In genomic region chr4:133552029-133552428, GRCm38 (mm10) we compare ENCODE assay signal across 22 mouse cellular contexts. TPM values are rescaled to one million over a fixed set of nuclear protein-coding genes. Genes with fewer than 3 reads are reported as not detected.
DNase-seq lines count a peak whose midpoint lies in the region; ATAC-seq and TF ChIP-seq lines count a peak whose summit lies in the region.
"Had no signal": no experiment of that assay in that cellular context is flagged by ENCODE, and none has a peak within 500 bp of the region (broad histone marks: within the 10 kb centered on the region; RNA-seq: fewer than 3 reads in every experiment).

No protein-coding gene starts in this region.

- no peaks in the 10 kb centered on the region for H3K9me3 ChIP-seq in liver, embryonic 12.5 days (replicated peaks)
- no peaks in the 10 kb centered on the region for H3K9me3 ChIP-seq in liver, postnatal 0 days (ENCODE audit: low read length)
- H3K9me3 ChIP-seq in liver, embryonic 11.5 days (ENCODE audit: control insufficient read depth, low read length), result no peaks in the 10 kb centered on the region
- no peaks in the 10 kb centered on the region for H3K9me3 ChIP-seq in intestine, embryonic 15.5 days
- 0 out of 2 replicates have a peak, but pooled peaks cover 2% of the 10 kb centered on the region for H3K9me3 ChIP-seq in intestine, embryonic 16.5 days (ENCODE audit: control insufficient read depth, low read length)
- no peaks in the 10 kb centered on the region for H3K9me3 ChIP-seq in lung, postnatal 0 days (ENCODE audit: low read length)
- no peaks in the 10 kb centered on the region for H3K9me3 ChIP-seq in midbrain, embryonic 11.5 days (ENCODE audit: control insufficient read depth, low read length)
- H3K9me3 ChIP-seq: embryonic facial prominence, embryonic 10.5 days; embryonic facial prominence, embryonic 12.5 days; forebrain, embryonic 13.5 days; forebrain, embryonic 15.5 days had no signal

- H3K4me3 ChIP-seq in liver, adult 2 months (ENCODE audit: insufficient read depth, low read depth, low read length), result no peak overlapping the region
- no peak overlapping the region for H3K4me3 ChIP-seq in liver, embryonic 12.5 days
- no peak overlapping the region for H3K4me3 ChIP-seq in liver, postnatal 0 days (ENCODE audit: low read depth, low read length)
- H3K4me3 ChIP-seq in liver, embryonic 11.5 days (ENCODE audit: low read depth, low read length), result no peak overlapping the region
- no peak overlapping the region for H3K4me3 ChIP-seq in intestine, embryonic 15.5 days (replicated peaks)
- no peak overlapping the region for H3K4me3 ChIP-seq in intestine, embryonic 16.5 days (ENCODE audit: low read length)
- no peak overlapping the region for H3K4me3 ChIP-seq in lung, postnatal 0 days (ENCODE audit: low read depth, low read length)
- no peak overlapping the region for H3K4me3 ChIP-seq in midbrain, embryonic 11.5 days (ENCODE audit: low read depth, low read length)
- H3K4me3 ChIP-seq: embryonic facial prominence, embryonic 10.5 days; embryonic facial prominence, embryonic 12.5 days; forebrain, embryonic 13.5 days; forebrain, embryonic 15.5 days had no signal

- no peaks in the 10 kb centered on the region for H3K27me3 ChIP-seq in liver, adult 2 months (ENCODE audit: control insufficient read depth, insufficient read depth, low read length)
- H3K27me3 ChIP-seq in liver, embryonic 12.5 days (replicated peaks), result 0 out of 2 replicates have a peak, but pooled peaks cover 13% of the 10 kb centered on the region
- H3K27me3 ChIP-seq in liver, postnatal 0 days (ENCODE audit: insufficient read depth, low read length), result no peaks in the 10 kb centered on the region
- H3K27me3 ChIP-seq in liver, embryonic 11.5 days (replicated peaks; ENCODE audit: control insufficient read depth, insufficient read depth, low read length), result peaks cover 4% of the 10 kb centered on the region; the same call in 1 of the 2 replicates
- no peaks in the 10 kb centered on the region for H3K27me3 ChIP-seq in intestine, embryonic 15.5 days (replicated peaks)
- H3K27me3 ChIP-seq in intestine, embryonic 16.5 days (replicated peaks; ENCODE audit: control insufficient read depth, insufficient read depth, low read length), result no peaks in the 10 kb centered on the region
- H3K27me3 ChIP-seq in lung, postnatal 0 days (replicated peaks; ENCODE audit: insufficient read depth, low read length), result no peaks in the 10 kb centered on the region
- H3K27me3 ChIP-seq in midbrain, embryonic 11.5 days (ENCODE audit: control insufficient read depth, insufficient read depth, low read length), result no peaks in the 10 kb centered on the region

- TF ChIP-seq POLR2A in liver, adult 2 months (IDR thresholded peaks at IDR 0.05; ENCODE audit: extremely low read depth, insufficient read depth, low read length), result no peak

- peaks cover 9% of the 10 kb centered on the region; the same call in 1 of the 2 replicates for H3K79me2 ChIP-seq in liver, adult 2 months (ENCODE audit: control insufficient read depth, insufficient read depth, low read length)

- no peak for ATAC-seq in liver, embryonic 12.5 days
- no peak for ATAC-seq in liver, postnatal 0 days
- no peak for ATAC-seq in liver, embryonic 11.5 days (replicated peaks; ENCODE audit: low FRiP score)
- ATAC-seq in intestine, embryonic 15.5 days, result peak; percentile 5; the same call in 1 of the 2 replicates
- no peak for ATAC-seq in intestine, embryonic 16.5 days
- no peak for ATAC-seq in lung, postnatal 0 days
- no peak for ATAC-seq in midbrain, embryonic 11.5 days (ENCODE audit: low FRiP score)
- ATAC-seq: forebrain, embryonic 13.5 days; forebrain, embryonic 15.5 days; forebrain, postnatal 0 days had no signal

- WGBS in liver, adult 2 months, result 82% methylated on average over 1 of the region's 1 CpGs
- 79% methylated on average over 1 of the region's 1 CpGs for WGBS in liver, embryonic 12.5 days (ENCODE audit: insufficient replicate concordance)
- 73% methylated on average over 1 of the region's 1 CpGs for WGBS in liver, postnatal 0 days (ENCODE audit: insufficient replicate concordance)
- 73% methylated on average over 1 of the region's 1 CpGs for WGBS in liver, embryonic 11.5 days
- WGBS in intestine, embryonic 15.5 days, result 85% methylated on average over 1 of the region's 1 CpGs
- WGBS in intestine, embryonic 16.5 days, result 75% methylated on average over 1 of the region's 1 CpGs
- 68% methylated on average over 1 of the region's 1 CpGs for WGBS in lung, postnatal 0 days
- 79% methylated on average over 1 of the region's 1 CpGs for WGBS in midbrain, embryonic 11.5 days

- no peaks in the 10 kb centered on the region for H3K36me3 ChIP-seq in liver, adult 2 months (ENCODE audit: control insufficient read depth, insufficient read depth, low read length)
- H3K36me3 ChIP-seq in liver, embryonic 12.5 days, result no peaks in the 10 kb centered on the region
- no peaks in the 10 kb centered on the region for H3K36me3 ChIP-seq in liver, postnatal 0 days (replicated peaks; ENCODE audit: insufficient read depth, low read length)
- no peaks in the 10 kb centered on the region for H3K36me3 ChIP-seq in liver, embryonic 11.5 days (ENCODE audit: control insufficient read depth, insufficient read depth, low read length)
- no peaks in the 10 kb centered on the region for H3K36me3 ChIP-seq in intestine, embryonic 15.5 days
- no peaks in the 10 kb centered on the region for H3K36me3 ChIP-seq in intestine, embryonic 16.5 days (ENCODE audit: control insufficient read depth, insufficient read depth, low read length)
- H3K36me3 ChIP-seq in lung, postnatal 0 days (ENCODE audit: insufficient read depth, low read length), result no peaks in the 10 kb centered on the region
- H3K36me3 ChIP-seq in midbrain, embryonic 11.5 days (ENCODE audit: control insufficient read depth, insufficient read depth, low read length), result no peaks in the 10 kb centered on the region
- H3K36me3 ChIP-seq: embryonic facial prominence, embryonic 10.5 days; embryonic facial prominence, embryonic 12.5 days; forebrain, embryonic 15.5 days had no signal

- no peak overlapping the region for H3K9ac ChIP-seq in liver, adult 2 months (ENCODE audit: low read depth, low read length)
- no peak overlapping the region for H3K9ac ChIP-seq in liver, embryonic 12.5 days
- no peak overlapping the region for H3K9ac ChIP-seq in liver, postnatal 0 days (replicated peaks)
- H3K9ac ChIP-seq in liver, embryonic 11.5 days (ENCODE audit: low read depth, low read length), result no peak overlapping the region
- no peak overlapping the region for H3K9ac ChIP-seq in intestine, embryonic 15.5 days
- H3K9ac ChIP-seq in intestine, embryonic 16.5 days (ENCODE audit: low read depth, low read length), result no peak overlapping the region; the same call in 1 of the 2 replicates
- no peak overlapping the region for H3K9ac ChIP-seq in lung, postnatal 0 days (replicated peaks; ENCODE audit: low read depth)
- H3K9ac ChIP-seq in midbrain, embryonic 11.5 days (ENCODE audit: low read length), result no peak overlapping the region
- H3K9ac ChIP-seq: embryonic facial prominence, embryonic 12.5 days; forebrain, embryonic 13.5 days; forebrain, embryonic 15.5 days; forebrain, postnatal 0 days had no signal

- TF ChIP-seq EP300 in liver, postnatal 0 days (IDR thresholded peaks at IDR 0.05; ENCODE audit: low read depth), result no peak
- TF ChIP-seq EP300 in lung, postnatal 0 days (IDR thresholded peaks at IDR 0.05), result no peak

- peak; percentile 97 for DNase-seq in liver, adult 2 months (ENCODE audit: extremely low read depth, low read depth, low spot score)
- DNase-seq in liver, postnatal 0 days, result no peak
- DNase-seq in liver, embryonic 11.5 days (ENCODE audit: low spot score), result no peak
- no peak for DNase-seq in lung, postnatal 0 days (ENCODE audit: low spot score)
- DNase-seq in midbrain, embryonic 11.5 days (ENCODE audit: low spot score, missing footprints), result no peak
- DNase-seq: cerebellum, adult 11-12 months; cerebellum, adult 2 months; cerebellum, adult 9-10 months; cerebellum, postnatal 10 days; cerebellum, postnatal 25 days; forebrain, postnatal 0 days had no signal

- no peak for TF ChIP-seq CTCF in liver, adult 2 months (IDR thresholded peaks at IDR 0.05; ENCODE audit: low read depth, low read length)
- TF ChIP-seq CTCF in liver, postnatal 0 days (IDR thresholded peaks at IDR 0.05; ENCODE audit: low read depth), result no peak
- no peak for TF ChIP-seq CTCF in lung, postnatal 0 days (IDR thresholded peaks at IDR 0.05)

- no peak overlapping the region for H3K4me2 ChIP-seq in liver, embryonic 12.5 days
- H3K4me2 ChIP-seq in liver, postnatal 0 days (ENCODE audit: low read depth, low read length), result no peak overlapping the region
- no peak overlapping the region for H3K4me2 ChIP-seq in liver, embryonic 11.5 days
- H3K4me2 ChIP-seq in intestine, embryonic 15.5 days (replicated peaks), result no peak overlapping the region
- no peak overlapping the region for H3K4me2 ChIP-seq in intestine, embryonic 16.5 days (ENCODE audit: low read depth, low read length)
- H3K4me2 ChIP-seq in lung, postnatal 0 days (replicated peaks; ENCODE audit: low read depth, low read length), result no peak overlapping the region
- H3K4me2 ChIP-seq in midbrain, embryonic 11.5 days, result no peak overlapping the region
- H3K4me2 ChIP-seq: embryonic facial prominence, embryonic 12.5 days; forebrain, embryonic 13.5 days; forebrain, embryonic 15.5 days had no signal

- peak overlapping the region; percentile 82 for H3K27ac ChIP-seq in liver, adult 2 months (replicated peaks; ENCODE audit: insufficient read depth, low read depth, low read length)
- H3K27ac ChIP-seq in liver, embryonic 12.5 days, result no peak overlapping the region
- peak overlapping the region; percentile 62; the same call in 1 of the 2 replicates for H3K27ac ChIP-seq in liver, postnatal 0 days (ENCODE audit: low read depth)
- H3K27ac ChIP-seq in liver, embryonic 11.5 days (ENCODE audit: low read depth, low read length), result no peak overlapping the region
- 0 out of 2 replicates have a peak overlapping the region, but pooled peaks have one; percentile 73 for H3K27ac ChIP-seq in intestine, embryonic 15.5 days
- peak overlapping the region; percentile 83; the same call in 1 of the 2 replicates for H3K27ac ChIP-seq in intestine, embryonic 16.5 days (ENCODE audit: low read length)
- H3K27ac ChIP-seq in lung, postnatal 0 days (ENCODE audit: low read length), result no peak overlapping the region
- H3K27ac ChIP-seq in midbrain, embryonic 11.5 days (ENCODE audit: low read depth, low read length), result no peak overlapping the region
- H3K27ac ChIP-seq: embryonic facial prominence, embryonic 10.5 days; embryonic facial prominence, embryonic 12.5 days; forebrain, embryonic 13.5 days; forebrain, embryonic 15.5 days had no signal

- H3K4me1 ChIP-seq in liver, adult 2 months (ENCODE audit: control insufficient read depth, insufficient read depth, low read length), result peaks cover 11% of the 10 kb centered on the region
- peaks cover 25% of the 10 kb centered on the region for H3K4me1 ChIP-seq in liver, embryonic 12.5 days
- H3K4me1 ChIP-seq in liver, postnatal 0 days (ENCODE audit: insufficient read depth), result peaks cover 25% of the 10 kb centered on the region
- H3K4me1 ChIP-seq in liver, embryonic 11.5 days (replicated peaks; ENCODE audit: control insufficient read depth, insufficient read depth, low read length), result peaks cover 13% of the 10 kb centered on the region
- no peaks in the 10 kb centered on the region; the same call in 1 of the 2 replicates for H3K4me1 ChIP-seq in intestine, embryonic 15.5 days (replicated peaks)
- H3K4me1 ChIP-seq in intestine, embryonic 16.5 days (ENCODE audit: control insufficient read depth, insufficient read depth, low read length), result peaks cover 9% of the 10 kb centered on the region
- no peaks in the 10 kb centered on the region for H3K4me1 ChIP-seq in lung, postnatal 0 days (ENCODE audit: insufficient read depth, low read depth, low read length)
- no peaks in the 10 kb centered on the region for H3K4me1 ChIP-seq in midbrain, embryonic 11.5 days (ENCODE audit: control insufficient read depth, insufficient read depth, low read length)
- H3K4me1 ChIP-seq: embryonic facial prominence, embryonic 12.5 days; forebrain, embryonic 13.5 days; forebrain, embryonic 15.5 days had no signal

RNA-seq across cellular contexts. Expression of gene Nr0b2, which starts 1.1 kb away (rescaled TPM):
- total RNA-seq in liver, adult 2 months (2014; rRNA removed), result 25.7 and 52.4 TPM in 2 replicates
- polyA plus RNA-seq in liver, adult 2 months (2012; rRNA removed), result 164 and 300 TPM in 2 replicates
- polyA plus RNA-seq in liver, embryonic 12.5 days (2016; fragmentation: Nextera tagmentation; extraction: Ambion mirVana), result 0.56 and 0.77 TPM in 2 replicates
- polyA plus RNA-seq in liver, postnatal 0 days (2015; fragmentation: Nextera tagmentation; extraction: Ambion mirVana), result 32.7 and 44.1 TPM in 2 replicates
- 0.89 and 1.1 TPM in 2 replicates for polyA plus RNA-seq in liver, embryonic 11.5 days (2014; fragmentation: Nextera tagmentation; extraction: Ambion mirVana)
- polyA plus RNA-seq in intestine, embryonic 15.5 days (2015; fragmentation: Nextera tagmentation; extraction: Ambion mirVana), result 7.5 and 8.1 TPM in 2 replicates
- polyA plus RNA-seq in intestine, embryonic 16.5 days (2015; fragmentation: Nextera tagmentation; extraction: Ambion mirVana), result 9.2 and 10.3 TPM in 2 replicates
- 0.37 and 0.39 TPM in 2 replicates for polyA plus RNA-seq in lung, postnatal 0 days (2015; fragmentation: Nextera tagmentation; extraction: Ambion mirVana)
- polyA plus RNA-seq in midbrain, embryonic 11.5 days (2014; fragmentation: Nextera tagmentation; extraction: Ambion mirVana), result not detected in 2 replicates
- total RNA-seq: forebrain, postnatal 0 days; MEL had no signal
- polyA plus RNA-seq: C2C12; cortical plate, adult 2 months; embryonic facial prominence, embryonic 12.5 days; embryonic facial prominence, embryonic 14.5 days; forebrain, embryonic 13.5 days; forebrain, embryonic 15.5 days; forebrain, postnatal 0 days had no signal

RNA-seq across cellular contexts. Expression of gene Nudc, which starts 6.2 kb away (rescaled TPM):
- 48.1 and 50.6 TPM in 2 replicates for total RNA-seq in liver, adult 2 months (2014; rRNA removed)
- 44.3 and 48.7 TPM in 2 replicates for polyA plus RNA-seq in liver, adult 2 months (2012; rRNA removed)
- 285 and 299 TPM in 2 replicates for polyA plus RNA-seq in liver, embryonic 12.5 days (2016; fragmentation: Nextera tagmentation; extraction: Ambion mirVana)
- polyA plus RNA-seq in liver, postnatal 0 days (2015; fragmentation: Nextera tagmentation; extraction: Ambion mirVana), result 118 and 129 TPM in 2 replicates
- polyA plus RNA-seq in liver, embryonic 11.5 days (2014; fragmentation: Nextera tagmentation; extraction: Ambion mirVana), result 362 and 377 TPM in 2 replicates
- 280 and 288 TPM in 2 replicates for polyA plus RNA-seq in intestine, embryonic 15.5 days (2015; fragmentation: Nextera tagmentation; extraction: Ambion mirVana)
- polyA plus RNA-seq in intestine, embryonic 16.5 days (2015; fragmentation: Nextera tagmentation; extraction: Ambion mirVana), result 214 and 228 TPM in 2 replicates
- polyA plus RNA-seq in lung, postnatal 0 days (2015; fragmentation: Nextera tagmentation; extraction: Ambion mirVana), result 130 and 154 TPM in 2 replicates
- 330 and 336 TPM in 2 replicates for polyA plus RNA-seq in midbrain, embryonic 11.5 days (2014; fragmentation: Nextera tagmentation; extraction: Ambion mirVana)

RNA-seq across cellular contexts. Expression of gene Gpatch3, which starts 22.5 kb away (rescaled TPM):
- 3.8 and 4.3 TPM in 2 replicates for total RNA-seq in liver, adult 2 months (2014; rRNA removed)
- 3.8 and 4.2 TPM in 2 replicates for polyA plus RNA-seq in liver, adult 2 months (2012; rRNA removed)
- 7.8 and 8.9 TPM in 2 replicates for polyA plus RNA-seq in liver, embryonic 12.5 days (2016; fragmentation: Nextera tagmentation; extraction: Ambion mirVana)
- polyA plus RNA-seq in liver, postnatal 0 days (2015; fragmentation: Nextera tagmentation; extraction: Ambion mirVana), result 4.5 and 5.3 TPM in 2 replicates
- 8.7 and 10.0 TPM in 2 replicates for polyA plus RNA-seq in liver, embryonic 11.5 days (2014; fragmentation: Nextera tagmentation; extraction: Ambion mirVana)
- 6.7 and 7.1 TPM in 2 replicates for polyA plus RNA-seq in intestine, embryonic 15.5 days (2015; fragmentation: Nextera tagmentation; extraction: Ambion mirVana)
- polyA plus RNA-seq in intestine, embryonic 16.5 days (2015; fragmentation: Nextera tagmentation; extraction: Ambion mirVana), result 5.5 and 7.5 TPM in 2 replicates
- 6.7 and 7.1 TPM in 2 replicates for polyA plus RNA-seq in lung, postnatal 0 days (2015; fragmentation: Nextera tagmentation; extraction: Ambion mirVana)
- 6.8 and 7.8 TPM in 2 replicates for polyA plus RNA-seq in midbrain, embryonic 11.5 days (2014; fragmentation: Nextera tagmentation; extraction: Ambion mirVana)

RNA-seq across cellular contexts. Expression of gene Gpn2, which starts 32.1 kb away (rescaled TPM):
- total RNA-seq in liver, adult 2 months (2014; rRNA removed), result 8.9 and 10.1 TPM in 2 replicates
- polyA plus RNA-seq in liver, adult 2 months (2012; rRNA removed), result 35.0 and 38.2 TPM in 2 replicates
- 15.2 and 16.2 TPM in 2 replicates for polyA plus RNA-seq in liver, embryonic 12.5 days (2016; fragmentation: Nextera tagmentation; extraction: Ambion mirVana)
- 10.2 and 10.9 TPM in 2 replicates for polyA plus RNA-seq in liver, postnatal 0 days (2015; fragmentation: Nextera tagmentation; extraction: Ambion mirVana)
- 23.4 and 24.8 TPM in 2 replicates for polyA plus RNA-seq in liver, embryonic 11.5 days (2014; fragmentation: Nextera tagmentation; extraction: Ambion mirVana)
- polyA plus RNA-seq in intestine, embryonic 15.5 days (2015; fragmentation: Nextera tagmentation; extraction: Ambion mirVana), result 16.5 and 19.8 TPM in 2 replicates
- 17.1 and 17.3 TPM in 2 replicates for polyA plus RNA-seq in intestine, embryonic 16.5 days (2015; fragmentation: Nextera tagmentation; extraction: Ambion mirVana)
- polyA plus RNA-seq in lung, postnatal 0 days (2015; fragmentation: Nextera tagmentation; extraction: Ambion mirVana), result 15.8 and 17.6 TPM in 2 replicates
- polyA plus RNA-seq in midbrain, embryonic 11.5 days (2014; fragmentation: Nextera tagmentation; extraction: Ambion mirVana), result 24.2 and 28.6 TPM in 2 replicates

RNA-seq across cellular contexts. Expression of gene Kdf1, which starts 33.3 kb away (rescaled TPM):
- 1.7 and 2.5 TPM in 2 replicates for total RNA-seq in liver, adult 2 months (2014; rRNA removed)
- polyA plus RNA-seq in liver, adult 2 months (2012; rRNA removed), result 6.9 and 7.4 TPM in 2 replicates
- polyA plus RNA-seq in liver, embryonic 12.5 days (2016; fragmentation: Nextera tagmentation; extraction: Ambion mirVana), result 0.26 and 0.44 TPM in 2 replicates
- 5.5 and 5.9 TPM in 2 replicates for polyA plus RNA-seq in liver, postnatal 0 days (2015; fragmentation: Nextera tagmentation; extraction: Ambion mirVana)
- 0.89 and 1.7 TPM in 2 replicates for polyA plus RNA-seq in liver, embryonic 11.5 days (2014; fragmentation: Nextera tagmentation; extraction: Ambion mirVana)
- polyA plus RNA-seq in intestine, embryonic 15.5 days (2015; fragmentation: Nextera tagmentation; extraction: Ambion mirVana), result 40.5 and 45.1 TPM in 2 replicates
- polyA plus RNA-seq in intestine, embryonic 16.5 days (2015; fragmentation: Nextera tagmentation; extraction: Ambion mirVana), result 55.3 and 59.9 TPM in 2 replicates
- 24.8 TPM in 2 replicates for polyA plus RNA-seq in lung, postnatal 0 days (2015; fragmentation: Nextera tagmentation; extraction: Ambion mirVana)
- 0.15 and 0.51 TPM in 2 replicates for polyA plus RNA-seq in midbrain, embryonic 11.5 days (2014; fragmentation: Nextera tagmentation; extraction: Ambion mirVana)
- total RNA-seq: forebrain, postnatal 0 days had no signal
- polyA plus RNA-seq: cerebellum, adult 2 months had no signal

Comparison
In these comparisons a context has a peak if more than half of its experiments do, and no peak if none do; other contexts are left out.
1. H3K27ac ChIP-seq: peak in liver, adult 2 months (single experiment), liver, postnatal 0 days (single experiment), intestine, embryonic 15.5 days (single experiment) and intestine, embryonic 16.5 days (single experiment); none in liver, embryonic 12.5 days (single experiment), liver, embryonic 11.5 days (single experiment), lung, postnatal 0 days (single experiment) and midbrain, embryonic 11.5 days (single experiment).